Mouse (Mus musculus): ENCODE results near the gene Cnksr3. TPM values are rescaled to one million over a fixed set of nuclear protein-coding genes. Genes with fewer than 3 reads are reported as not detected.

Cnksr3 gene
- polyA plus RNA-seq, 1 experiment from 2014 or later: 13.6 TPM

Other genes with a start within 250 kb of the Cnksr3 start
- gene Ipcef1, start 159.8 kb downstream of the Cnksr3 start, polyA plus RNA-seq (2015; fragmentation: Nextera tagmentation; extraction: Ambion mirVana): 0.19 and 0.23 TPM in 2 replicates